Mouse (Mus musculus) urinary bladder, adult 18-20 months (tissue): ENCODE data around the gene Gm21883.
"Not testable (repeated sequence)": the region's sequence is repeated elsewhere in the genome, so short reads cannot be mapped to it uniquely, and the experiment has no call there.

Source experiments
- DNase-seq, 2 experiments: peaks; one replicate each; pipeline ENCODE4 v3.0.0; 2022; ENCODE audit warnings: low spot score in 2 of 2, mixed read lengths in 2 of 2

The Gm21883 gene

DNA sequence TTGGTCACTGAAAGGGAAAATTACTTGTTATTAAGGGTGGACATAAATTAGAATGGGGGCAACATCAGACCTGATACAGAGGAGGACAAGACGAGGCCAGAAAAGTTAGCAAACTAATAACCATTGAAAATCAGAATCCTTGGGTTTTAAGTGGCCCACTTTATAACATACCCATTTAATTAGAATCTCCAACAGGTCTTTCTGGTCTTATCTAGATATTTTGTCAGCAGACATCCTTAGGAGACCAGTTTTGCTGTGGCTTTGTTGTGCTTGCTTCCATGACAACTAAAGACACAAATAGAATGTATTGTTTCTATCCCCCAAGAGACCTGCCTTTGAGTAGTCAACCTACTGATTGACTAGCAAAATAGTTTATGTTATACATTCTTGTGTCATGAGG, at the start of gene Gm21883:
Gene Gm21883 (minus strand): TSS at position 101 of the 400 bp plus-strand sequence.
- DNase-seq, result not testable (repeated sequence)

DNA sequence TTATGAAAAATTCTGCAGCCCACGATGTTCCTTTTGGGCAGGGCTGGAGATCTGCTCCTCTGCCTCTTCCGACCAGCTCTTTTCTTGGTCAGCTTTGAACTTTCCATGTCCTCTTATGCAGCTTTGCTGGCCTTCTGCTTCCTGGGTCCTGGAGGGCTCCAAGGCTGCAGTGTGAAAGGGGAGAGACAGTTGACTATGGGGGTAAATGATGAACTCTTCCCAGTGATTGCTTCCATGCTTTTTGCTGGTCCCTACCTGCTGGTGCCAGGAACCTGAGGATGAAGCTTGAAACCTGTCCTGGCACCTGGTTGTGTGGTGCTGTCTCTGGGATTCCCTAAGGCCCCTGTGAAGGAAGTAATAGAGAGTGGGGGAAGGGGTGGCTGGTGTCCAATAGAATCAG, 44.7 kb upstream of the Gm21883 start, which contains the start of gene Spin2e:
Gene Spin2e (minus strand): TSS at position 101 of the 400 bp plus-strand sequence.
- not testable (repeated sequence) for DNase-seq
